Mouse (Mus musculus) mesoderm, embryonic 11.5 days (tissue): ENCODE results near the gene Nisch.
A peak's percentile ranks its signal among the peaks of the same experiment; 100 is the strongest.

Experiments
- DNase-seq: peaks from one replicate; pipeline ENCODE4 v3.0.0-alpha.2; 2012; ENCODE audit warnings: low read depth, low spot score

Gene Nisch

DNA sequence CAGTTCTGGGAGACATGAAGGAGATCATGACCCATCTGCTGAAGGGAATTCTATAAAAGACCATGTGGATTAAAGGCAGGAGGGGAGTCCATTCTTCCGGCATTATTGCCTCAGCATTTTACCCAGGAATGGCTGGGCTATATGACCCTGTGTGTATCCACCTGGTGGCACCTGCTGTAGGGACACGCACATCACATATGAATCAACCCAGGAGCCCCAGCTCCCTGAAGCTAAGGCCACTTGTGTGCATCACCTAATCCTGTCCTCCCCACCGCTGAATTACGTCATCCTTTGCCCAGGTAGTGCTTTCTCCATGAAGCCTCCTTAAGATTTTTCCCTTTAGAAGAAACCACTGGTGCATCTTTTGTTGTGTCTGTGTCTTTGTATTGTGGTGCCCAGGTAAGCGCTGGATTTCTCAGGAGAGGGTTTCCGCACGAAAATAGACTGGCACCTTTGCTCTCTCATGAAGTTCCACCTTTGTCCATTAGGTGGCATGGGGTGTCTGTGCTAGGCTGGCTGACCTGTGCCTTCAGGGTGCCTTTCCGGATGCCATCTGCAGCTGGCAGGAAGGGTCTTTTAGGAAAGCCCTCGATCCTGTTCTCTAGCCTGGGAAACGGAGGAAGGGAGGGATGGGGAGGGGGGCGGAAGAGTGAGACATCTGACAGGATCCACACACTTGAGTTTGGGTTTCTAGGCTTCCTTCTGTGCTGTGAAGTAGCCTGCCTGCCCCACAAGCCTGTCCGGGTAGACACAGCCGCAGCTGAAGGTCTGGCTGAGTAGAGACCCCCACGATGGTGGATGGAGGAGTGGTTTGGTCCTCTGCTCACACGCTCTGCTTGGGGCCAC lies 1.4 kb downstream of the Nisch start:
- DNase-seq, result peak; percentile 74

- no peak for DNase-seq
These were observed 2.1 kb downstream of the Nisch start for GRCm38 (mm10) chr14:31214684-31215083.

DNA sequence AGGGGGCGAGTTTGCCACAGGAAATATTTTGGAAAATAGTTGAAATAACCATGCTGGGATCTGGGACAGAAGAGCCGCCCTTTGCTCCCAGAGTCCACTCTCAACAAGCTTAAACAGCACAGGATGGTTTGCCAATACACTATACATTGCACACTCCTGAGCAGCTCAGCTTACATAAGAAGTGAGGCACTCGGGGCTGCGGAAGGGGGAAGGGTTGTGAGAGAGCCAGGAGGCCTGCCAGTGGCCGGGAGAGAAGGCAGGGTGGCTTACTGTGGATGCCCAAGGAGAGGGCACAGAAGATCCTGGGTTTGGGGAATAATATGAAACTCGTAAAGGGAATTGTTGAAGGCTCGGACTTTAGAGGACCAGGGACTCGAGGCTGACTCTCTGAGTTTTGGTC lies 2.9 kb downstream of the Nisch start:
- no peak for DNase-seq

- no peak for DNase-seq
These were observed 4.2 kb downstream of the Nisch start for GRCm38 (mm10) chr14:31212499-31212898.

- DNase-seq, result no peak
These were observed 4.9 kb downstream of the Nisch start for GRCm38 (mm10) chr14:31211854-31212253.

- no peak for DNase-seq
These were observed 7.6 kb downstream of the Nisch start for GRCm38 (mm10) chr14:31209133-31209557.

DNA sequence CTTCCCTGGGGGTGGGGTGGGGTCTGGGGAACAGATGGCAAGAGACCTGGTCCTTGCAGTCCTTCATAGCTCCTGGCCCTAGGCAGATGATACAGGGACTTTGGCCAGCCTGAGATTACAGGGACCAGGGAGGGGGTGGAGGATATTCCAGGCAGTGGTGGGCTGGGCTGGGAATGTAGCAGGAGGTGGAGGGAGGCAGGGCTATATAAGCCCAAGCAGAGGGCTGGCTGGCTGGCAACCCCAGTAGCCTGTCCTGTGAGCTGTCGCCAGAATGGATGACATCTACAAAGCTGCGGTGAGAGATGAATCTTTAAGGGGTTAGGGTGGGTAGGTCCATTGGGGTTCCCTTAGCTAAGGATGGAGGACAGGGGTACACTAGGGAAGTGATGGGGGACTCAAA lies 8.7 kb downstream of the Nisch start, which contains the start of gene Tnnc1:
TSS of gene Tnnc1 (plus strand) at position 229 of the 400 bp plus-strand sequence.
- DNase-seq, result no peak

DNA sequence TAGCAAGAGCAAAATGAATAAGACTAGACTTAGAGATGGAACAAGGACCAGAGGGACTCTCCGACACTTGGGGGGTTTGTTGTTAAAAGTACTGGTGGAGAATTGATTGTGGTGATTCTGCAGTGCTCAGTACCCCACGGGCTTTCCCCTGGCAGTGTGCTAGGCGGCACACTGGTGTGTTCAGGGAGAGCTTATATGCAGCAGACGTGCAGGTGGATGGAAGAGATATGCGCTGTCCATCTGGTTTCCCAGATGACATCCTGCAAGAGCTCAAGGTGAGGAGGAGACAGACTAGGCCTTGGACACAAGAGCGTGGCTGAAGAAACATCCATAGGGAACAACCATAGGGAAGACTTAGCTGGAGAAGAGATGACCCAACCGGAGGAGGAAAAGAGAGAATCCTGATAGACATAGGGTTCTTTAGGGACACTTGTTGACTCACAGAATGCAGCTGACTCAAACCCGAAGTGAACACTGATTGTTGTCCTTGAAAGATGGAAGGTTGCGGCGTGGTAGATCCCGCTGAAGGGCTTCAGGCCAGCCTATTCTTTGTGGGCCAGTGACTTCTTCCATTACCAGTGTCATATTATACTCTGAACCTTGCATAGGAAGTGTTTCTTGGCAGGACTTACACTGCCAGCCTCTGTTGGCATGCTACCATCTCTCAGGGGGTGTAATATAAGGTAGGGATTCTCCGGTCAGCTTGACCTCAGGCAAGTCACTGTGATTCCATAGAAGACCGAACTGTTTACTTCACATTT lies 9.5 kb downstream of the Nisch start:
- no peak for DNase-seq

DNA sequence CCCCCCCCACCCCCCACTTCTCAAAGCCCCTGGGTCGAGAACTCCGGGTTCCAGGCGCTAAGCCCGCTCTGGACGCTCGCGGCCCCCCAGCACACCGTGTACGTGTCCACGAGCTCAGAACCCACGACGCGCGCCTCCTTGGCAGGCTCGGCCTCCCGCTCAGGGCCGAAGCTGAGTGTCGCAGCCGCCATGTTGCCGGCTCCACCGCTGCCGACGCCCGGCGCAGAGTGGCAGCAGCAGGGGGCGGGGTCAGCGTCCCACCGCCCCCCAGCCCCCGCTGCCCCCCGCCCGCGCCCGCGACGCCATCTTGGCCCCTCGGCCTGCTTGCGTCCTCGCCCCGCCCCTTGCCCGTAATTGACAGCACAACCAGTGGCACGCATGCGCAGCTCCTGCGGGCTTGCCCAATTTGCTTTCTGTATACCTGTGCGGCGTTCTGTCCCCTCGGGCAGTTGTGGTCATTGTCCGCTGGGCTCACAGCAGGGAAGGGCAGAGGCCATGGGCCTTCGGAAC lies 10.2 kb downstream of the Nisch start:
- peak; percentile 92 for DNase-seq

DNA sequence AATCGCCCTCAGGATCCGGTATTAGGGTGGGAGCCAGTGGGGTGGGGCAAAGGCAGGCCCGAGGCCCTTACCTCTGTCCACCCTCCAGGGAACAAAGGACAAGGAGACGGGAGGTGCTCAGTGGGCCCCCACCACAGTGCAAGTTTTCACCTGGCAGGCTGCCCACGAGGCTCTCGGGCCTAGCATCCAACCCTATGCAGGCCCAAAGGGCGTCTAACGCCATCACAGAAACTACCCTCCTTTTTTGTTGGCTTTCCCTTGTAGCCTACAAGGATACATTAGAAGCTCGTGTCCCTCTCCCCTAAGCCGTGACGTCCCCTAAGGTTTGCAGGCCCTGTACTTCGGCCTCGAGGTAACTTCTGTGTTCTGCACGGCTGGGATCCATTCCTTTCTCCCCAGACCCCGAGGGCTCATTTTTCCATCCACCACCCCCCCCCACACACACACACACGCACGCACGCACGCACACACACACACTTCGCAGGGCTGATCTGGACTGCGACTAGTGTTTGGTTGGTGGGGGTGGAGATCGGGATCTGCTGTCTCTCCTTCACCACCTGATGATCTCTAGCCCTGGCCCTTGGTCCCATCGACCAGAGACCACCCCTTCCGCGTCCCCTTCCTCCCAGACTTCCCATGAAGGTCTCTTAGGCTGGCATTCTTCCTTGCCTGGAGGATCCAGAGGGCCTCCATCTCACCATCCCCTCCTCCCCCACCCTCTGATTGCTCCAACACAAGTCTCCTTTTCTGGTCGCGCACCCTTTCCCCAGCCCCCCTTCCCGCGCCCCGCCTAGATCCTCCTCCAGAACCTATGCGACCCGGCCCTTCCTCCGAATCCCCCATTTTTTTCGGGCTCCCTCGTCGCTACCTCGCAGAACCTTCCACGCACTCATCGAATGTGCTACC lies 10.9 kb downstream of the Nisch start:
- DNase-seq, result peak; percentile 55

DNA sequence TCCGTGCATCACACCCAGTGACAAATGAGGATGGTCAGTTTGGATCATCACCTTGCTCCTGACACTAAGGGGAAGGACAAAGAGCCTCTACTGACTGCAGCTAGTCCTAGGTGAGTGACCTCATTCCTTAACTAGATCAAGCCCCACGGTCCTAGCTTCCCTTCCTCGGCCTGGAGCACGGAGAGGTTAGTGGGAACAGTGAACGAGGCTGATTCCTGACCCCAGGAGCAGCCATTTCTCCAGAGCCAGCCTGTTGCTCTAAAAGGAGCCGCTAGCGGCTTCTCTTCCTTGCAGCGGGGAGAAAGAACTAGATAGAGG lies 11.5 kb downstream of the Nisch start:
- DNase-seq, result no peak

DNA sequence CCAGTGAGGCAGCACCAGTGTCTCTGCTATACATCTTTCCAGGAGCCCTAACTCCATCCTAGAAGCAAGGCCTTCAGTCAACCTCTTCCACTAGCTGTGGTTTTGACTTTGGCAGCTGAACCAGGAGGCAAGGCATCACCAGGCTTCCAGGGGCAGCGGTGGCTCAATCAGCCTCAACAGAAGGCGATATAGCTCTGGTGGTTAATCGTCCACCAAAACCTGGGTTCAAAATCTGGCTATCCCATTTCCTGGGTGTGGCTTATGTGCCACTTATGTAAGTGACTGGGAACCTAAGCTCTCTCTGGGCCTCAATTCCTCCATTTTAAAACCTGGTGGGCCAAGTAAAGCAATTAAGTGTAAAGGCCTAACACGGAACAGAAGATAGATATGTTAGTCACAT lies 11.9 kb downstream of the Nisch start:
- DNase-seq, result no peak

- no peak for DNase-seq
These were observed 16.7 kb downstream of the Nisch start for GRCm38 (mm10) chr14:31200038-31200437.

GRCm38 (mm10) chr14:31199599-31199998 lies 17.1 kb downstream of the Nisch start:
- no peak for DNase-seq

- no peak for DNase-seq
These were observed 18.9 kb downstream of the Nisch start for GRCm38 (mm10) chr14:31197547-31198516.

DNA sequence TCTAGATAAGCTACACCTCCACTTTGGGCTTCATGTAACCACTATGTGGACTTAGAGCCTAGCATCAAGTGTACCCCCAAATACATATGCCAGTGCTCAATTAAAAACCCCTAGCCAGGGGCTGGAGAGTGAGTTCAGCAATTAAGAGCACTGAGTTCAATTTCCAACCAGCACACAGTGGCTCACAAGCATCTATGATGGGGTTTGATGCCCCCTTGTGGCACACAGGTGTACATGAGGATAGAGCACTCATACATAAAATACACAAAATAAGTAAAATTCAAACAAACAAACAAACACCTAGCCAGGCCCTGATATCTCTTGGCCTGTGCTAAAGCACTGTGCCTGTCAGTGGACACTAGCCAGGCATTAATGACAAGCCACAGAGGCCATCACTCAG lies 20.8 kb downstream of the Nisch start:
- peak; percentile 31 for DNase-seq

DNA sequence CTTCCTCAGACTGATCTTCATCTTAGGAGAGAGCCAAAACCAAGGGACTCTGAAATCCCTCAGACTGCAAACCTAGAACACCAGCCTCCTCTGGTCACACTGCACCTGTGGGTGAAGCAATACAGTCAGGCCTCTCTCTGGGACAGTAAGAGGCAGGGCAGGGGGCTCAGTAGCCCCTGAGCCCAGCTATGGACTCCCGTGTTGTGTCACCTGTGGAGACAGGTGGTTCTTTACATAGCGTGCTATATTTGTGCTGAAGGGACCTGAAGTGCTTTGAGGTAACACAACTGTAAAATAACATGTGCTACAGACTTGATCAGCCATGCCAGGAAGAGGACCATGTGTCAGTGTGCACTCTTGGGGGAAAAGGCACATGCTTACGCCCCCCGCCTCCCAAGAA lies 21.2 kb downstream of the Nisch start:
- no peak for DNase-seq

DNA sequence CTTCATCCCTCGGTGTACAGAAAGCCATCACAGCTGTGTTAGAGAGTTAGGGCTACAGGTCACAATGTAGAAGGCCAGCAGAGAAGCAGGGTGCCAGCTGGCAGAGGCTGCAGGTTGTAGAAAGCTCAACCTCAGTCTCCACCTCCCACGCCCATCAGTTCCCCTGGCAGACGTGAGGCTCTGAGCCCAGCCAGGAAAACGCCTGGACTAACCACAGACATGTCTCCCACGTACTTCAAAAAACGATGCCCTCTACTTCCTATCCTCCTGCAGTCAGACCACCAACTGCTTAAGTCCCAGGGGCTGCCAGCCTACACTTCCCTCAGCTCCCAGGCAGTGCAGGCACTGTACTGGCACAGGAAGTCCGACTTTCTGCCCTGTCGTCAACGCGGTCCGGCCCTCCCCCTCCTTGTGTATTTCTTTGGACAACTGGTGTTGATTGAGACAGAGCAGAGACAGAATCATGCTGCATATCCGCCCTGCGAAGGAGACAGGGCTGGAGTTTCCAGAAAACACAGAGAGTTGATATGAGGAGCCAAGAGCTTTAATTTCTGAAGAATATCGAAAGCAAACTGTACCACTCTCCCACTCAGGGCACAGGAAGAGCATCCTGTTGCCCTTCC lies 21.7 kb downstream of the Nisch start:
- DNase-seq, result no peak

- DNase-seq, result no peak
These were observed 22.3 kb downstream of the Nisch start for GRCm38 (mm10) chr14:31194441-31194840.

- no peak for DNase-seq
These were observed 23.0 kb downstream of the Nisch start for GRCm38 (mm10) chr14:31193791-31194190.
